Mouse (Mus musculus): Measurements from ENCODE around the gene Cd28. TPM values are rescaled to one million over a fixed set of nuclear protein-coding genes. Genes with fewer than 3 reads are reported as not detected.

The Cd28 gene
- total and polyA plus RNA-seq, 3 experiments: 1.0 to 4.4 (median 1.8) TPM

DNA sequence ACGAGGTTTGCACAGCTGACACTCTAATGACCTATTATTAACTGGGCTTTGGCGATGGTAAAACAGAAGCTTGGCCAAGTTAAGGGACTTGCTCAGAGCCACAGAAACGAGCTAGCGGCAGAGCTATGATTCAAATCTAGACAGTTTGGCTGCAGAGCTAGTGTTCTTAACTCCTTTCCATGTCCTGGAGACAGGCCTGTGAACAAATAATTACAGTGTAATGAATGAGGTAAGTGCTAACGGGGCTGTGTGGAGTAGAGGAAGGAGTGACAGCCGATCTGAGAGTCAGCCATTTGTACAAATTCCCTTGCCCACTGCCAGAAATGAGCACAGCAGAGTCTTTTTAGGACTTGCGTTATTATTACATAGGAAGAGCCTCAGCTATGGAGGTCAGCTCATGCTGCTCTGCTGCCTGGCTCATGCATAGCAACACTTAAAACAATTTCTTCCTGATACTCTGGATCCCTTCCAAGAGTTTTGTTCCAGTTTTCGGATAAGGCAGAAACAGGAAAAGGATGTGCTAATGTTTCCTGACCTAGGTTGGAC is 876 bp upstream of the Cd28 start:
- Histone ChIP-seq H3K9me3 (replicated peaks; ENCODE audit: low read length) (peaks cover 5% of the 10 kb centered on the region), H3K79me2 (replicated peaks; ENCODE audit: control insufficient read depth, extremely low read depth, insufficient read depth, poor library complexity, severe bottlenecking) (no peaks in the 10 kb centered on the region), H3K4me1 (ENCODE audit: control insufficient read depth in 1 of 2, insufficient read depth in 2 of 2) (peaks cover 2 to 3% of the 10 kb centered on the region in 2 experiments; a peak in 2 of 4 replicates), H3K36me3 (replicated peaks in 1 of 2; ENCODE audit: control insufficient read depth in 1 of 2, insufficient read depth in 1 of 2, low read length in 1 of 2) (no peaks in the 10 kb centered on the region), H3K27ac (ENCODE audit: insufficient read depth, low read depth) (no peak overlapping the region), H3K4me3 (replicated peaks in 1 of 3; ENCODE audit: low read depth in 2 of 3, low read length in 2 of 3, poor library complexity in 1 of 3) (no peak overlapping the region), H3K4me2 (ENCODE audit: insufficient read depth, low read depth, poor library complexity, severe bottlenecking) (no peak overlapping the region), H3K9ac (ENCODE audit: insufficient read depth, low read depth) (no peak overlapping the region), H3K27me3 (replicated peaks) (no peaks in the 10 kb centered on the region)
- in situ Hi-C loops (cut with MboI; ENCODE audit: low pct_ligation_motif_present, low pct_unique_long_range_greater_than_20kb, low sequenced_read_pairs) (loop anchor here (10.0 kb wide), 1 partner anchor 139 kb away; no protein-coding TSS in a partner anchor), dilution Hi-C loops (cut with MboI; ENCODE audit: extremely low pct_ligation_motif_present, extremely low pct_unique_long_range_greater_than_20kb, low sequenced_read_pairs) (no loop called here)
- DNase-seq (ENCODE audit: extremely low read depth): no peak
- TF ChIP-seq KAT2A (IDR thresholded peaks at IDR 0.05; ENCODE audit: insufficient replicate concordance, low read length) (no peak), GABPA (IDR thresholded peaks at IDR 0.05; ENCODE audit: insufficient replicate concordance, low read depth, low read length) (no peak), IRF4 (IDR thresholded peaks at IDR 0.05; ENCODE audit: low read depth, low read length) (no peak), RAD21 (IDR thresholded peaks at IDR 0.05; ENCODE audit: low read depth, low read length) (no peak), CHD1 (IDR thresholded peaks at IDR 0.05; ENCODE audit: low read depth, low read length) (no peak)

DNA sequence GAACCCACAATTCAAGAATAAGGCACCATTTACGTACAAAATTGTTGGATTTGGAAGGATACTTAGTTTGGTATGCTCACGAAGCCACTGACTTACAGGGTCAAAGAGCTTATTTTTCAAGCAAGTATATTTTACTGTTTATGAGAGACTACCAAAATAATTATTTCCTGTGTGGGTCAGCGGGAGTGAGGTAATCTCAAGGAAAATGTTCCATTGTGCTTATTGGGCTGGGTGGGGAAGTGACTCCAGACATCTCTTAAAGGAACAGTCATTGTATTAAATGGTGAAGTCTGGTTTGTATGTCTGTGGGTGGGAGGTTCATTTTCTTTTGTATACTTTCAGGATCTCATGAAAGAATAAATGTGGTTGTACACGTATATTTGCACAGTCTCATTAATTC is 2.0 kb downstream of the Cd28 start:
- Histone ChIP-seq H3K4me3 (replicated peaks in 1 of 3; ENCODE audit: low read depth in 2 of 3, low read length in 2 of 3, poor library complexity in 1 of 3) (no peak overlapping the region), H3K9ac (ENCODE audit: insufficient read depth, low read depth) (no peak overlapping the region), H3K9me3 (replicated peaks; ENCODE audit: low read length) (peaks cover 5% of the 10 kb centered on the region), H3K79me2 (replicated peaks; ENCODE audit: control insufficient read depth, extremely low read depth, insufficient read depth, poor library complexity, severe bottlenecking) (no peaks in the 10 kb centered on the region), H3K27me3 (replicated peaks) (no peaks in the 10 kb centered on the region), H3K36me3 (replicated peaks in 1 of 2; ENCODE audit: control insufficient read depth in 1 of 2, insufficient read depth in 1 of 2, low read length in 1 of 2) (no peaks in the 10 kb centered on the region), H3K4me1 (ENCODE audit: control insufficient read depth in 1 of 2, insufficient read depth in 2 of 2) (peaks cover 2 to 3% of the 10 kb centered on the region in 2 experiments; a peak in 2 of 4 replicates), H3K27ac (ENCODE audit: insufficient read depth, low read depth) (no peak overlapping the region), H3K4me2 (ENCODE audit: insufficient read depth, low read depth, poor library complexity, severe bottlenecking) (no peak overlapping the region)
- in situ Hi-C loops (cut with MboI; ENCODE audit: low pct_ligation_motif_present, low pct_unique_long_range_greater_than_20kb, low sequenced_read_pairs): loop anchor here (10.0 kb wide), 1 partner anchor 136 kb away; no protein-coding TSS in a partner anchor
- dilution Hi-C loops (cut with MboI; ENCODE audit: extremely low pct_ligation_motif_present, extremely low pct_unique_long_range_greater_than_20kb, low sequenced_read_pairs): no loop called here
- DNase-seq (ENCODE audit: extremely low read depth): no peak
- TF ChIP-seq IRF4 (IDR thresholded peaks at IDR 0.05; ENCODE audit: low read depth, low read length) (no peak), USF1 (IDR thresholded peaks at IDR 0.05; ENCODE audit: low read depth, low read length) (no peak), JUN (IDR thresholded peaks at IDR 0.05; ENCODE audit: insufficient read depth, low read depth, low read length) (no peak), EP300 (IDR thresholded peaks at IDR 0.05; ENCODE audit: low read length) (no peak), ZNF384 (IDR thresholded peaks at IDR 0.05; ENCODE audit: low read depth, low read length) (no peak), KAT2A (IDR thresholded peaks at IDR 0.05; ENCODE audit: insufficient replicate concordance, low read length) (no peak), ELF1 (IDR thresholded peaks at IDR 0.05; ENCODE audit: low read depth, low read length) (no peak), MEF2A (IDR thresholded peaks at IDR 0.05; ENCODE audit: borderline replicate concordance, low read depth, low read length) (no peak), SIN3A (IDR thresholded peaks at IDR 0.05; ENCODE audit: low read length) (no peak), MYC (IDR thresholded peaks at IDR 0.05; ENCODE audit: low read depth, low read length) (no peak), TCF12 (IDR thresholded peaks at IDR 0.05; ENCODE audit: low read depth, low read length) (no peak), ZKSCAN1 (IDR thresholded peaks at IDR 0.05; ENCODE audit: borderline replicate concordance, low read depth, low read length) (no peak)
